Mouse (Mus musculus): Measurements from ENCODE around the gene Plod1. TPM values are rescaled to one million over a fixed set of nuclear protein-coding genes. Genes with fewer than 3 reads are reported as not detected.
"Not testable (repeated sequence)": the region's sequence is repeated elsewhere in the genome, so short reads cannot be mapped to it uniquely, and the experiment has no call there.

Gene Plod1
- total RNA-seq, 2 experiments from 2014 or later, result 21.3 to 25.1 TPM

- DNase-seq, result no peak
Measured at GRCm38 (mm10) chr4:147888237-147888636, 48.3 kb downstream of the Plod1 start.

GRCm38 (mm10) chr4:147887277-147887676, 49.3 kb downstream of the Plod1 start:
- no peak for DNase-seq

- DNase-seq, result no peak
Measured at GRCm38 (mm10) chr4:147886158-147886557, 50.4 kb downstream of the Plod1 start.

- peak in 1 of 2 experiments; percentile 2 for DNase-seq
Measured at GRCm38 (mm10) chr4:147884138-147884537, 52.4 kb downstream of the Plod1 start.

- peak in 1 of 2 experiments; percentile 2 for DNase-seq
Measured at GRCm38 (mm10) chr4:147883041-147883440, 53.5 kb downstream of the Plod1 start.

GRCm38 (mm10) chr4:147881792-147882191, 54.8 kb downstream of the Plod1 start:
- peak in 1 of 2 experiments; percentile 1 for DNase-seq

GRCm38 (mm10) chr4:147879865-147880264, 56.7 kb downstream of the Plod1 start:
- no peak for DNase-seq

GRCm38 (mm10) chr4:147879456-147879855, 57.1 kb downstream of the Plod1 start:
- no peak for DNase-seq

- DNase-seq, result no peak
Measured at GRCm38 (mm10) chr4:147878537-147878936, 58.0 kb downstream of the Plod1 start.

- DNase-seq, result no peak
Measured at GRCm38 (mm10) chr4:147875852-147876575, 60.6 kb downstream of the Plod1 start.

- no peak for DNase-seq
Measured at GRCm38 (mm10) chr4:147869238-147869637, 67.3 kb downstream of the Plod1 start.

GRCm38 (mm10) chr4:147868450-147869031, 68.0 kb downstream of the Plod1 start, which contains the start of the genes Miip and Fv1:
Miip (minus strand) TSS chr4:147868816.
Fv1 (plus strand) TSS chr4:147868979.
- peak; percentile 94 to 95 for DNase-seq

GRCm38 (mm10) chr4:147867563-147868449, 68.8 kb downstream of the Plod1 start:
- DNase-seq, result no peak

- DNase-seq, result not testable (repeated sequence)
Measured at GRCm38 (mm10) chr4:147866793-147867192, 69.8 kb downstream of the Plod1 start.

GRCm38 (mm10) chr4:147866056-147866455, 70.5 kb downstream of the Plod1 start:
- DNase-seq, result no peak

GRCm38 (mm10) chr4:147865651-147866050, 70.9 kb downstream of the Plod1 start:
- no peak for DNase-seq

- no peak for DNase-seq
Measured at GRCm38 (mm10) chr4:147862051-147862450, 74.5 kb downstream of the Plod1 start.

Other genes with a start within 250 kb of the Plod1 start
- not detected for gene Zfp534, start 234.2 kb downstream of the Plod1 start, total RNA-seq (2021)
- gene Zfp984, start 127.0 kb downstream of the Plod1 start, total RNA-seq (2021), result 1 to 10 TPM; 1.9 to 2.7 TPM
- gene Zfp933, start 88.4 kb downstream of the Plod1 start, total RNA-seq (2021), result 10 to 100 TPM; 21.8 to 22.0 TPM
- 10 to 100 TPM; 17.5 to 20.0 TPM for gene Miip, start 68.0 kb downstream of the Plod1 start, total RNA-seq (2021)
- gene Fv1, start 67.8 kb downstream of the Plod1 start, total RNA-seq (2021), result 10 to 100 TPM; 10.5 to 11.0 TPM
- 100 to 1,000 TPM; 174 to 194 TPM for gene Mfn2, start 32.1 kb downstream of the Plod1 start, total RNA-seq (2021)
- gene 2510039O18Rik, start 4.1 kb upstream of the Plod1 start, total RNA-seq (2021), result 10 to 100 TPM; 27.4 to 30.0 TPM
- not detected for gene Nppb, start 49.0 kb upstream of the Plod1 start, total RNA-seq (2021)
- not detected for gene Nppa, start 64.0 kb upstream of the Plod1 start, total RNA-seq (2021)
- gene Clcn6, start 102.1 kb upstream of the Plod1 start, total RNA-seq (2021), result 10 to 100 TPM; 71.1 to 75.3 TPM
- gene Mthfr, start 102.3 kb upstream of the Plod1 start, total RNA-seq (2021), result 10 to 100 TPM; 29.1 to 33.2 TPM
- gene Agtrap, start 151.3 kb upstream of the Plod1 start, total RNA-seq (2021), result 1 to 10 TPM; 7.3 TPM
- gene Mad2l2, start 193.6 kb upstream of the Plod1 start, total RNA-seq (2021), result 10 to 100 TPM; 14.5 to 15.6 TPM
- gene Draxin, start 193.9 kb upstream of the Plod1 start, total RNA-seq (2021), result 1 to 10 TPM; 1.3 to 1.6 TPM
- gene Fbxo6, start 215.4 kb upstream of the Plod1 start, total RNA-seq (2021), result 10 to 100 TPM; 28.5 to 29.1 TPM
- gene Fbxo44, start 223.7 kb upstream of the Plod1 start, total RNA-seq (2021), result 100 to 1,000 TPM; 132 to 136 TPM
- gene Fbxo2, start 223.9 kb upstream of the Plod1 start, total RNA-seq (2021), result 100 to 1,000 TPM in 1 of 2 experiments, 10 to 100 TPM in 1; 91.4 to 102 TPM